Mouse (Mus musculus) ES-Bruce4 (cell line): Measurements from ENCODE around the gene Ptprr.

Experiments
- CTCF ChIP-seq: IDR thresholded peaks from one replicate; pipeline ENCODE4 v1.8.1; 2011; ENCODE audit warnings: low read depth, low read length
- EP300 ChIP-seq: IDR thresholded peaks from 2 replicates; pipeline ENCODE4 v1.6.1; 2011; ENCODE audit warnings: low read depth, low read length; ENCODE audit not compliant: insufficient read depth

DNA sequence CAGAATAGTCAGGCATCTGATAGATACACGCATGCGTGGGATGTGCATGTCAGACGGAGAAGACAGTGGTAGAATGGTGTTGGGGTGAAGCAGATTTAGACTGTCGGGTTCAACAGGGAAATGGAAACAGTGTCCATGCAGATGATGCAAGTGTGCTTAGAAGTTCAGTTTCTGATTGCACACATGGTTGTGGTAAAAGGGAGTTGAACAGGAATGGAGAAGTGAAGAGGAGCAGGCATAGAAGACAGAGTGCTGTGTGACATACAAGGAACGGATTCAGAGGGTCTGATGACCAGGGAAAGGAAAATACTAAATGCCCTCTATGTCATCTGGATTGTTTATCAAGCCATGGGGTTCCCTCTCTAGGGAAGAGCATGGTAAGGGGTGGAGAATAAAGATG, 163.2 kb downstream of the Ptprr start:
- no peak for TF ChIP-seq CTCF
- TF ChIP-seq EP300 = no peak
